Mouse (Mus musculus) cerebellum, adult (tissue): Measurements from ENCODE around the gene Tada3.

Experiments
- ATAC-seq: cut with Nextera tagmentation; 2 replicates; pipeline ENCODE4 v1.9.2; 2017; ENCODE audit warnings: mild to moderate bottlenecking, moderate library complexity, mixed read lengths; ENCODE audit not compliant: insufficient number of reproducible peaks, low FRiP score, low TSS enrichment

Tada3 gene

GRCm38 (mm10) chr6:113377496-113378385 is at the start of gene Tada3, which contains the start of gene Arpc4:
TSS of gene Tada3 (minus strand) at chr6:113377883.
TSS of gene Arpc4 (plus strand) at chr6:113378115.
- ATAC-seq = peak; percentile 93

- ATAC-seq = no peak
Measured at GRCm38 (mm10) chr6:113427397-113427796, 49.7 kb upstream of the Tada3 start.

GRCm38 (mm10) chr6:113426696-113427095 is 49.0 kb upstream of the Tada3 start:
- no peak for ATAC-seq

GRCm38 (mm10) chr6:113424187-113424586 is 46.5 kb upstream of the Tada3 start:
- ATAC-seq = no peak

- no peak for ATAC-seq
Measured at GRCm38 (mm10) chr6:113423000-113423399, 45.3 kb upstream of the Tada3 start.

GRCm38 (mm10) chr6:113419199-113419587 is 41.5 kb upstream of the Tada3 start, which contains the start of gene Rpusd3:
TSS of gene Rpusd3 (minus strand) at chr6:113419340.
- ATAC-seq = peak; percentile 98

- peak; percentile 36; the same call in 1 of the 2 replicates for ATAC-seq
Measured at GRCm38 (mm10) chr6:113418441-113419198, 40.9 kb upstream of the Tada3 start.

GRCm38 (mm10) chr6:113416416-113416815 is 38.7 kb upstream of the Tada3 start:
- no peak for ATAC-seq

- ATAC-seq = no peak
Measured at GRCm38 (mm10) chr6:113410001-113410400, 32.3 kb upstream of the Tada3 start.

GRCm38 (mm10) chr6:113406683-113407082 is 29.0 kb upstream of the Tada3 start:
- ATAC-seq = no peak

- ATAC-seq = no peak
Measured at GRCm38 (mm10) chr6:113405483-113405882, 27.8 kb upstream of the Tada3 start.

GRCm38 (mm10) chr6:113404649-113405448 is 27.2 kb upstream of the Tada3 start:
- no peak for ATAC-seq

- no peak for ATAC-seq
Measured at GRCm38 (mm10) chr6:113402094-113402493, 24.4 kb upstream of the Tada3 start.

- ATAC-seq = no peak
Measured at GRCm38 (mm10) chr6:113396270-113397030, 18.8 kb upstream of the Tada3 start.

- ATAC-seq = no peak
Measured at GRCm38 (mm10) chr6:113395501-113395900, 17.8 kb upstream of the Tada3 start.

- no peak for ATAC-seq
Measured at GRCm38 (mm10) chr6:113394811-113395210, 17.1 kb upstream of the Tada3 start.

- ATAC-seq = no peak
Measured at GRCm38 (mm10) chr6:113393951-113394350, 16.3 kb upstream of the Tada3 start.

GRCm38 (mm10) chr6:113392387-113393071 is 14.8 kb upstream of the Tada3 start:
- peak; percentile 50; the same call in 1 of the 2 replicates for ATAC-seq

GRCm38 (mm10) chr6:113392015-113392386 is 14.3 kb upstream of the Tada3 start:
- 0 out of 2 replicates have a peak, but pooled peaks have one; percentile 31 for ATAC-seq
